Mouse (Mus musculus): Measurements from ENCODE around the gene Kansl2.

The Kansl2 gene

DNA sequence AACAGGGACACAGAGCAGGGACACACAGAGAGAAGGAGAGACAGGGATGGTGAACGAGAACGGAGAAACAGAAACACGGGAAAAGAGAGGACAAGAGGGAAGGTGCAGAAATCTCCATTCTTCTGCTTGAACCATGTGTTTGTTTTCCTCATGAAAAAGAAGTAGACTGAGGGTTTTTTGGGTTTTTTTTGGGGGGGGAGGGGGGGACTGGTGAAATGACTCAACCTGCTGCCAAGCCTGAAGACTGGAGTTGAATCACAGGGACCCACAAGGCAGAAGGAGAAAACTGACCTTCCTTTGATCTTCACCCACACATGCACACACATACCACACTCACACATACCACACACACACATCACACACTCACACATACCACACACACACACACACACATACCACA lies 30.7 kb downstream of the Kansl2 start:
- no peak for DNase-seq (ENCODE audit: low spot score in 2 of 2)

GRCm38 (mm10) chr15:98497631-98498030 lies 36.4 kb downstream of the Kansl2 start:
- DNase-seq (ENCODE audit: low spot score in 2 of 2): no peak

DNA sequence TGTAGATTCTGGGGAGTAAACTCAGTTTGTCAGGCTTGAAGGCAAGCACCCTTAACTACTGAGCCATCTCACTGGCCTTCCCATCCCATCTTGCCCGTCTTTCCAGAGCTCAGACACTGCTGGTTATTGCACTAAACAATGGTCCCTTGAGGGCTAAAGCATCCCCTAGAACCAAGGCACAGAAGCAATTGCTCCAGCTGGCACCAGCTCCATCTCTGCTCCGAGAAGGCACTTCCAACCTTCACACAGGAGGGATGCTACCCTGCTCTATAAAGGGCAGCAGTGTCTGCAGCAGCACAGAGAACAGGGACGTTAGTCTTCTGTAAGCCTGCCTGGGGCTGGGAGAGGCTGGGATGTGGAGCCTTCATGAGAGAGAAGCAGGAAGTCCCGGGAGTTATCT lies 42.0 kb downstream of the Kansl2 start, which contains the start of gene Olfr279:
Gene Olfr279, plus strand, starts transcription at position 301 of the 400 bp plus-strand sequence.
- no peak for DNase-seq (ENCODE audit: low spot score in 2 of 2)

DNA sequence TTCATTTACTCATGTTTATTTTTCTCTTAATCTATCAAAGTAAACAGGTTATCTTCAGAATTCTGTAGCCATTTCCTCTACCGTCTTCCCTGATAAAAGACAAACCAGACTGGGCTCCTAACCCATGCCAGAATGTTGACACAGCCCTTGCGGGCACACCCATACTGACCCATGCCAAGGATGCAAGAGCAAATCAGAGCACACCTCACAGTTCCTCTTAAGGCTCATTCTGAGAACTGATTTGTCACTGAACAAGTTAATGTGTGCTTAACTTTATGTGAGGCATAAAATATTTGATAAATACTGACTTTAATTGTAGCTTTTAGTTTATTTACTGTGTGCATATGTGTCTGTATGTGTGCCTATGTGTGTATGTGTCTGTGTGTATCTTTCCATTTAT lies 42.7 kb downstream of the Kansl2 start:
- no peak for DNase-seq (ENCODE audit: low spot score in 2 of 2)

- no peak for DNase-seq (ENCODE audit: low spot score in 2 of 2)
Measured at GRCm38 (mm10) chr15:98486433-98487021, 47.5 kb downstream of the Kansl2 start.

GRCm38 (mm10) chr15:98483907-98484886 lies 49.9 kb downstream of the Kansl2 start:
- DNase-seq (ENCODE audit: low spot score in 2 of 2): no peak

GRCm38 (mm10) chr15:98482701-98483100 lies 51.4 kb downstream of the Kansl2 start, which contains the start of gene Lalba:
Gene Lalba (minus strand): TSS chr15:98482721.
- DNase-seq (ENCODE audit: low spot score in 2 of 2): no peak

DNA sequence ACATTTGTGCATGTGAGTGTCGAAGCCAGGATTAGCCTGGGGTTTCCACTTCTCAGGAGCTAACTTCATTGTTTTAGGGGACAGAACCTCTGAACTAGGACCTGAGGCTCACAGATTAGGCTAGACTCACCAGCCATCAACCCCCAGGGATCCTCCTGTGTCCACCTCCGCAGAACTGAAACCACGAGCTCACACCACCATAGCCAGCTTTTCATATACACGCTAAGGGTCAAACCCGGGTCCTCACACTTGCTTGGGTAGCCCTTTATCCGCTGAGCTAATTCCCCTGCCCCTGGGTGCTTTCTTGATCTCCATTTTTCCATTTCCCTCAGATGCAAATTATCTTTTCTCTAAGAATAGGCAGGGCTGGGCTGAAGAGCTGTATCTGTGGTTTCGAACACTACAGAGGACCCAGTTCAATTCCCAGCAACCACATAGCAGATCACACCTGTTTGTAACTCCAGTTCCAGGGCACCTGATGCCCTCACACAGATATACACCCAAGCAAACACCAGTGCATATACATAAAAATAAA lies 54.4 kb downstream of the Kansl2 start:
- no peak for DNase-seq (ENCODE audit: low spot score in 2 of 2)

- DNase-seq (ENCODE audit: low spot score in 2 of 2): no peak
Measured at GRCm38 (mm10) chr15:98476281-98476680, 57.8 kb downstream of the Kansl2 start.

DNA sequence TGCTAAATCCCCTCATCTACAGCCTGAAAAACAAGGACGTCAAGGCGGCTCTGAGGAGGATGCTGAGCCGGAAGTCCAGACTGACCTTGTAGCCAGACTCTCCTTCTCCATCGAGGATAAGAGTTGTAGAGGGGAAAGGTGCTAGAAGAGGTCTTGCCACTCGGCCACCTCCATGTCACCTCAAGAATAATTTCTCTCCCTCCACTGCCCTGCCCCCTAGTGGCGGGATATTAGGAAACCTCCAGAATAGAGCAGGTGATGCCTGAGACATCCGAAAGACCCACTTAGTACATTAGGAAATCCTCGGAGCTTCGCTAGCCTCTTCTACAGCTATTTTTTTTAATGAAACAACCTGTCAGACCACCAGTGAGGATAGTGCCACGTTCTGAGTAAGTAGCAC lies 58.7 kb downstream of the Kansl2 start:
- DNase-seq (ENCODE audit: low spot score in 2 of 2): peak; percentile 46 to 79

GRCm38 (mm10) chr15:98474958-98475357 lies 59.1 kb downstream of the Kansl2 start:
- no peak for DNase-seq (ENCODE audit: low spot score in 2 of 2)

GRCm38 (mm10) chr15:98471539-98471938 lies 62.5 kb downstream of the Kansl2 start:
- no peak for DNase-seq (ENCODE audit: low spot score in 2 of 2)

- no peak for DNase-seq (ENCODE audit: low spot score in 2 of 2)
Measured at GRCm38 (mm10) chr15:98469596-98469995, 64.5 kb downstream of the Kansl2 start, which contains the start of gene OR5BS1P. Gene OR5BS1P (plus strand): TSS chr15:98469896.
